8 mouse cellular contexts compared by ENCODE assay signal in the genomic region with DNA sequence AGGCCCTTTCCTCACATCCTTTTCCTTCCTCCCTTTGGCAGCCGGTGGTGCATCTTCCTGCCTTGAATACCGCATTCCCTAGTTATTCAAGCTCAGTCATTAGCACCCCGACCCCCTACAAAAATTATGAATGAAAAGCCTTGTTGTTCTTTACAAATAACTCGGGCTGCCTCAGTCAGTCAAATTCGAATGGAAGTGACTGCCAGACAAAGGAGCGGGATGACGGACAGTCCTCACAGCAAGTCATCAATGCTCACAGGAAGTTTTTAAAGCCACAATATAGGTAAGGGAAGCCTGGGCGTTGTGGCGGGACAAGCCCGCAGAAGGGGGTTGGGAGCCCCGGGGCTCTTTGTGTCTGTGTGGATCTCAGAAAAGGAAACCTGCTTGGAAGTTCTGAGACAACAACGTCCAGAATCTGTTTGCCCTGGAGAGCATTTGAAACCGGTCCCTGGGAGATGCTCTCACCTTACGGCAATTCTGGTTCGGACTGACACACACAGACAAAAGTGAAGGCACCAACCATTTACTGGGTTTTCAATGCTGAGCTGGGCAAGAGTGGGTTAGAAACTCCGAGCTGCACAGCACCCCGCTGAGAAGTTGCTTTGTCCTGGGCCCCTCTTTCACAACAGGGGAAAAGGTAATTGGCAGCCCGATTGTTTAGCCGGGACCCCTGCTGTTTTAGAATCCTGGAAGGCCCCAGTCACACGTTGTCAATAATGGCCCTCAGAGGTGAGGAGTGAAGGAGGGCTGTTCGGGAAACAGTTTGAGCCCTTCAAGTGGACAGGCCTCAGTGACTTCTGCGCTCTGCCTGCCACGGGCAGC. TPM values are rescaled to one million over a fixed set of nuclear protein-coding genes. Genes with fewer than 3 reads are reported as not detected.
DNase-seq lines count a peak whose midpoint lies in the region; ATAC-seq lines count a peak whose summit lies in the region.

No protein-coding gene starts in this region.

- H3K4me2 ChIP-seq in heart, embryonic 13.5 days, result peak overlapping the region; percentile 64
- peak overlapping the region; percentile 50 for H3K4me2 ChIP-seq in limb, embryonic 12.5 days

- no peaks in the 10 kb centered on the region for H3K9me3 ChIP-seq in heart, embryonic 13.5 days
- no peaks in the 10 kb centered on the region for H3K9me3 ChIP-seq in limb, embryonic 12.5 days

- H3K4me1 ChIP-seq in heart, embryonic 13.5 days, result peaks cover 35% of the 10 kb centered on the region
- peaks cover 12% of the 10 kb centered on the region for H3K4me1 ChIP-seq in limb, embryonic 12.5 days (replicated peaks)

- H3K27me3 ChIP-seq in heart, embryonic 13.5 days (replicated peaks), result no peaks in the 10 kb centered on the region
- no peaks in the 10 kb centered on the region for H3K27me3 ChIP-seq in limb, embryonic 12.5 days

- peak overlapping the region; percentile 56 for H3K27ac ChIP-seq in heart, embryonic 13.5 days (replicated peaks)
- peak overlapping the region; percentile 78 for H3K27ac ChIP-seq in limb, embryonic 12.5 days

- intact Hi-C loops in gastrocnemius, postnatal 14 days (cut with DNase I; ENCODE audit: low total_unique reads), result no loop called here

- peak overlapping the region; percentile 28 for H3K4me3 ChIP-seq in heart, embryonic 13.5 days
- peak overlapping the region; percentile 23 for H3K4me3 ChIP-seq in limb, embryonic 12.5 days (replicated peaks)

- WGBS in heart, embryonic 13.5 days, result 13% methylated on average over 23 of the region's 23 CpGs
- 4% methylated on average over 23 of the region's 23 CpGs for WGBS in limb, embryonic 12.5 days

- no peaks in the 10 kb centered on the region for H3K36me3 ChIP-seq in heart, embryonic 13.5 days
- H3K36me3 ChIP-seq in limb, embryonic 12.5 days, result no peaks in the 10 kb centered on the region

- DNase-seq in lung, postnatal 10 days, result peak; percentile 17
- no peak for DNase-seq in lung, postnatal 36 days
- peak; percentile 79 for DNase-seq in retina, postnatal 1 day
- no peak for DNase-seq in right cerebral cortex, postnatal 14 days
- DNase-seq in gastrocnemius, postnatal 14 days, result no peak

- H3K9ac ChIP-seq in heart, embryonic 13.5 days, result peak overlapping the region; percentile 69
- H3K9ac ChIP-seq in limb, embryonic 12.5 days (replicated peaks), result 0 out of 2 replicates have a peak overlapping the region, but pooled peaks have one; percentile 23

- no peak for ATAC-seq in heart, embryonic 13.5 days (ENCODE audit: extremely low read depth, insufficient number of reproducible peaks, low FRiP score, low TSS enrichment)
- peak; percentile 71 for ATAC-seq in limb, embryonic 12.5 days (ENCODE audit: insufficient number of reproducible peaks, insufficient read depth, low FRiP score, low TSS enrichment, low read depth)
- no peak for ATAC-seq in frontal cortex, adult (ENCODE audit: low TSS enrichment)

RNA-seq across cellular contexts. Expression of a gene that starts 24.0 kb away (rescaled TPM):
- polyA plus RNA-seq in heart, embryonic 13.5 days (2015; fragmentation: Nextera tagmentation; extraction: Ambion mirVana), result 51.3 and 59.3 TPM in 2 replicates
- polyA plus RNA-seq in limb, embryonic 12.5 days (2016; fragmentation: Nextera tagmentation; extraction: Ambion mirVana), result 61.0 and 80.3 TPM in 2 replicates
- total RNA-seq in gastrocnemius, postnatal 14 days (2021), result 10 to 100 TPM; 25.0 to 31.8 TPM

Comparison
In these comparisons a context has a peak if more than half of its experiments do, and no peak if none do; other contexts are left out.
1. DNase-seq: peak in lung, postnatal 10 days (single experiment) and retina, postnatal 1 day (single experiment); none in lung, postnatal 36 days (single experiment), right cerebral cortex, postnatal 14 days (single experiment) and gastrocnemius, postnatal 14 days (single experiment).